Mouse (Mus musculus): Measurements from ENCODE around the gene Oas3. TPM values are rescaled to one million over a fixed set of nuclear protein-coding genes. Genes with fewer than 3 reads are reported as not detected.

Oas3 gene
- polyA plus RNA-seq, 1 experiment from 2014 or later, result 0.08 TPM

DNA sequence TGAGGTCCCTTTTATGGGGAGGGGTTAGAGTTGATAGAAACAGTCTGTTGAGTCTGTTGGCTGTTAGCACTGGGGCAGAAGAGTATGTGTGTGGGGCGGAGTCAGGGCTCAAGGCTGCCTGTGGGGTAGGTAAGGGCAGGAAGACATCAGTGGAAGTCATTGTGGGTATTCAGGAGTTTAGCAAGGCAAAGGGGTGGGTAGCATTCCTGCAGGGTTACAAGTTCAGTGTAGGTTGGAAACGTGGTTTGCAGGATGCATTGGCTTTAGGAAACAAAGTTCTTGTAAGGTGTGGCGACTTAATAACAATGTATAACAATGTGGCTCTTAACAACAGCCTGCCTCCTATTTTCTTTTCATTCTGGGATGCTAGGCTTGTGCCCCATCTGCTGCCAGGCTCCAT, 26.3 kb downstream of the Oas3 start:
- Histone ChIP-seq H3K9ac (no peak overlapping the region), H3K27ac (no peak overlapping the region), H3K4me3 (no peak overlapping the region), H3K9me3 (no peaks in the 10 kb centered on the region), H3K4me2 (replicated peaks) (no peak overlapping the region), H3K36me3 (no peaks in the 10 kb centered on the region), H3K27me3 (0 out of 2 replicates have a peak, but pooled peaks cover 3% of the 10 kb centered on the region), H3K4me1 (no peaks in the 10 kb centered on the region)
- no peak for ATAC-seq (ENCODE audit: insufficient number of reproducible peaks, insufficient read depth, low FRiP score, low TSS enrichment)
- 80% methylated on average over 3 of the region's 3 CpGs for WGBS

DNA sequence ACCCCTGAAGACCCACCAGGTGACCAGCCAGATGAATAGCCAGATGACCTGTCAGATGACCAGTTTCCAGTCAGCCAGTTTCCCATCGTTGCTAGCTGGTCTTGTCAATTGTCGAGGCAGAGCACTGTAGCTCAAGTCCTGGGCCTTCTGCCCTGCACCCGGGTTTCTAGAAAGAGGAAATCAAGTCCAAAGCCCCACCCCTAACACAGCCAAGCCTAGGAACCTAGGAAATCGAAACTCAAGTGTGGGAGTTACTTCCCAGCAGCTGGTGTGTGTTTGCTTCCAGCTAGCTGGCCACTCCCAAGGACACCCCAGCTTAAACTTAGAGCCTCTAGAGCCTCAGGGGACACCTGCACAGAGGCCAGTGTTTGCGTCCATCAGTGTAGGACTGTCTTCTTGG, 27.8 kb downstream of the Oas3 start, which contains the start of gene Oas2:
TSS of gene Oas2 (minus strand) at position 166 of the 400 bp plus-strand sequence.
- Histone ChIP-seq H3K27me3 (0 out of 2 replicates have a peak, but pooled peaks cover 3% of the 10 kb centered on the region), H3K4me1 (no peaks in the 10 kb centered on the region), H3K9me3 (no peaks in the 10 kb centered on the region), H3K4me2 (replicated peaks) (no peak within 1 kb of the TSS), H3K9ac (no peak within 1 kb of the TSS), H3K4me3 (no peak within 1 kb of the TSS), H3K27ac (no peak within 1 kb of the TSS), H3K36me3 (no peaks in the 10 kb centered on the region)
- WGBS, result 66% methylated on average over 5 of the region's 5 CpGs
- no peak for ATAC-seq (ENCODE audit: insufficient number of reproducible peaks, insufficient read depth, low FRiP score, low TSS enrichment)

DNA sequence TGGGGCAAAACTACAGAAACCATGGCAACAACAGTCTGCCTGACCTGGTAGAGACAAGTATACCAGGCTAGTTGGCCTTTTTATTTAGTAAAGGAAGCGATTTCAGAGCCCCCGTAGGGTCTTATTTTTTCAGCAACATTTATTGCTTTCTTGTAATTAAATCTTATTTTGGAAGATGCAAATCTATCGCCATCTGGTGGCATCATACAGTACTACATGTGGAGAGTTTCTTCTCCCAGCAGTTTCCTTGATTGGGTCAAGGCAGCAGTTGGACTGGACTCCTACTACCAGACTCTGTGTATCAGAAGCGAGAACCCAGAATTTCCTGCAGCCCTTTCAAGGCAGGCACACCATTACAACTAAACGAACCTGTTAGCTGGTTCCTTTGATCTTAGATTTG, 31.0 kb downstream of the Oas3 start:
- no peak overlapping the region for H3K4me3 ChIP-seq
- H3K4me1 ChIP-seq, result no peaks in the 10 kb centered on the region
- no peak overlapping the region for H3K27ac ChIP-seq
- no peaks in the 10 kb centered on the region for H3K9me3 ChIP-seq
- 11% methylated on average over 5 of the region's 5 CpGs for WGBS
- H3K27me3 ChIP-seq, result peaks cover 3% of the 10 kb centered on the region; the same call in 1 of the 2 replicates
- no peak overlapping the region for H3K9ac ChIP-seq
- no peak for ATAC-seq (ENCODE audit: insufficient number of reproducible peaks, insufficient read depth, low FRiP score, low TSS enrichment)
- no peaks in the 10 kb centered on the region for H3K36me3 ChIP-seq
- no peak overlapping the region for H3K4me2 ChIP-seq (replicated peaks)

DNA sequence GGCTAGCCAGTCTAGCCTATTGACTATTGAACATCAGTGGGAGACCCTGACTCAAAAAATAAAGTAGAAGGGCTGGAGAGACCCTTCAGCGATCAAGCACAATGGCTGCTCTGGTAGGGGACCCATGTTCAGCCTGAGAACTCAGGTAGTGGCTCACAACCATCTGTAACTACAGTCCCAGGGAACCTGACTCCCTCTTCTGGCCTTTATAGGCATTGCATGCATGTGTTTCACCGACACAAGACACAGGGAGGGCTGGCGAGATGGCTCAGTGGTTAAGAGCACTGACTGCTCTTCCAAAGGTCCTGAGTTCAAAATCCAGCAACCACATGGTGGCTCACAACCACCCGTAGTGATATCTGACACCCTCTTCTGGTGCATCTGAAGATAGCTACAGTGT, 35.3 kb downstream of the Oas3 start:
- Histone ChIP-seq H3K4me1 (no peaks in the 10 kb centered on the region), H3K4me3 (no peak overlapping the region), H3K27ac (no peak overlapping the region), H3K9me3 (no peaks in the 10 kb centered on the region), H3K4me2 (replicated peaks) (no peak overlapping the region), H3K36me3 (no peaks in the 10 kb centered on the region), H3K27me3 (peaks cover 2% of the 10 kb centered on the region; the same call in 1 of the 2 replicates), H3K9ac (no peak overlapping the region)
- 22% methylated on average over 4 of the region's 4 CpGs for WGBS
- ATAC-seq (ENCODE audit: insufficient number of reproducible peaks, insufficient read depth, low FRiP score, low TSS enrichment), result no peak

DNA sequence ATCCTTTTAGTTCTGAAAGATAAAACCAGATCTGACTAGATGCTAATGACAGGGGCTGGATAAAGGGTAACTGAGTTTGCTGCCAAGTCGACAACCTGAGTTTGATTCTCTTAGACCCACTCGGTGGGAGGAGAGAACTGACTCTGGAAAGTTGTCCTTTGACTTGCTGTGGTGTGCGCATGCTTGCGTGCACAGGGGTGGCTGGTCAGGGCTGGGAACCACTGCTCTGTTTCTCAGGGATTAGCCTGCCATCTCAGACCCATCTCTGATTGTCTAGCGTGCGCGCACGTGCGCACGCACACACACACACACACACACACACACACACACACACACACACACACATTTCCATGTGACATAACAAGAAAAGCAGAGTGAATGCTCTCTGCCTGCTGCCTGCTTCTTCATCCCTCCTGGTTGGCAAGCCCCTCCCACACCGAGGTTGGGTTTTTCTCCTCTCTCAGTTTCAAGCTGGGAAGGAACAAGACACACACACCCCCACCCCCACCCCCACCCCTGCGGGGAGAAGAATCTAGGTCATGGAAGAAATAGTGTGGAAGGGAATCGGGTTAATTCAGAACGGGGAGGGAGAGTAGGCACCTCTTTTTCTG, 43.0 kb downstream of the Oas3 start:
- WGBS, result 67% methylated on average over 13 of the region's 14 CpGs
- no peak overlapping the region for H3K4me3 ChIP-seq
- no peaks in the 10 kb centered on the region for H3K9me3 ChIP-seq
- H3K4me1 ChIP-seq, result peaks cover 12% of the 10 kb centered on the region; the same call in 1 of the 2 replicates
- no peak overlapping the region for H3K4me2 ChIP-seq (replicated peaks)
- H3K27me3 ChIP-seq, result peaks cover 9% of the 10 kb centered on the region; the same call in 1 of the 2 replicates
- no peak overlapping the region for H3K27ac ChIP-seq
- no peak for ATAC-seq (ENCODE audit: insufficient number of reproducible peaks, insufficient read depth, low FRiP score, low TSS enrichment)
- no peak overlapping the region for H3K9ac ChIP-seq
- no peaks in the 10 kb centered on the region for H3K36me3 ChIP-seq

DNA sequence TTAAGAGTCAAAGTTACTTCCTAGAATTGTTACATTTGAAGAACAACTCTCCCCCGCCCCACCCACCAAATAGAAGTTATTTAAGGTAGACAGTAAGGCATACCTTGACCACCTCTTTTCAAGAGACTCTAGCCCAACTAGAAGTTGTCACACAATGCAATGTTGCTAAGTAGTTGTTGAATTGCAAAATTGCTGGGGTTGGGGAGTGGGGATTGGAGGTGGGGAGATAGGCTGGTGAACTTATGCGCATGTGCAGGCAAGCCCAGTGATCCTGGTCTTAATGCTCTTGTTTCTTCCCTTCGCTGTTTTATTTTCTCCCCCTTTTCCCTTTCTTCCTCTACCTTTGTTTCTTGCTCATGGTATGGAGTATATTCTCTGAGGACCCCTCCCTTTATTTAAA, 43.8 kb downstream of the Oas3 start:
- no peak overlapping the region for H3K9ac ChIP-seq
- no peak for ATAC-seq (ENCODE audit: insufficient number of reproducible peaks, insufficient read depth, low FRiP score, low TSS enrichment)
- H3K4me1 ChIP-seq, result peaks cover 12% of the 10 kb centered on the region; the same call in 1 of the 2 replicates
- no peak overlapping the region for H3K4me3 ChIP-seq
- H3K27me3 ChIP-seq, result peaks cover 9% of the 10 kb centered on the region; the same call in 1 of the 2 replicates
- no peaks in the 10 kb centered on the region for H3K36me3 ChIP-seq
- H3K4me2 ChIP-seq (replicated peaks), result no peak overlapping the region
- H3K27ac ChIP-seq, result no peak overlapping the region
- H3K9me3 ChIP-seq, result no peaks in the 10 kb centered on the region
- WGBS, result 92% methylated on average over 3 of the region's 3 CpGs

DNA sequence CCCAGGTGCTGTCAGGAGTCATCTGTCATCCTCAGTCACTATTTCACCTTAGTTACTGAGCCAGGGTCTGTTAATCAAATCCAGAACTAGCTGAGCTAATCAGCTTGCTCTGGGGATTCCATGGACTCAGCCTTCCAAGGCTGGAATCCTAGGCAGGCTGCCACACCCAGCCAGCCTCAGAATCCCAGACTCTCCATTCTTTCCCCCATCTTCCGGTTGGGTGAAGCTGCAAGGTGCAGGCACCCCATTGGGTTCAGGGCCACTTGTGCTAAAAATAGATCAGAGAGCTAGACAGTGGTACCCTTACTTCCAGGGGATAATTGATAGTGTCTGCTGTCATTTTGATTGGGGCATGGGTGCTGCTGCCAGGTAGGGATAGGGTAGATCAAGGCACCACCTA, 44.7 kb downstream of the Oas3 start:
- WGBS, result 65% methylated on average over 1 of the region's 1 CpGs
- Histone ChIP-seq H3K9me3 (no peaks in the 10 kb centered on the region), H3K36me3 (no peaks in the 10 kb centered on the region), H3K27ac (no peak overlapping the region), H3K27me3 (peaks cover 9% of the 10 kb centered on the region; the same call in 1 of the 2 replicates), H3K9ac (no peak overlapping the region), H3K4me3 (no peak overlapping the region), H3K4me1 (peaks cover 12% of the 10 kb centered on the region; the same call in 1 of the 2 replicates), H3K4me2 (replicated peaks) (no peak overlapping the region)
- ATAC-seq (ENCODE audit: insufficient number of reproducible peaks, insufficient read depth, low FRiP score, low TSS enrichment), result no peak

DNA sequence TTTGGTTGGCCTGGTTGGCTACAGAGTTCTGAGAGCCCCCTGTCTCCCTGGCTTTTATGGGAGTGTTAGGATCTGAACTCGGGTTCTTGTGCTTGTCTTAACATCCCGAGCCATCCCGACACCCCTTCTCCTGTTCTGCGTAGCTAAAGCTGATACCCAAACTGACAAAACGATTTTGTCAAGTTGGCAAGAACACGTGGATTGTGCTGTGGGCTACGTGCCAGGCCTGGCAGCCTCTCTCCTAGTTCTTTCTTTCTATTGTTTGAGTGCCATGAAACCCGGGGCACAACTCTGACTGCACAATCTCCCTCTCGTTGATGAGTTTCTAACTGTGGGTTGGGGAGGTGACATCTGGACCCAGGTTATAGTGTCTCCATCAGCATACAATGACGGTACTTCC, 48.1 kb downstream of the Oas3 start:
- H3K9ac ChIP-seq, result no peak overlapping the region
- 80% methylated on average over 10 of the region's 10 CpGs for WGBS
- H3K4me1 ChIP-seq, result peaks cover 9% of the 10 kb centered on the region; the same call in 1 of the 2 replicates
- no peak overlapping the region for H3K4me2 ChIP-seq (replicated peaks)
- no peak overlapping the region for H3K4me3 ChIP-seq
- no peaks in the 10 kb centered on the region for H3K36me3 ChIP-seq
- no peak overlapping the region for H3K27ac ChIP-seq
- H3K9me3 ChIP-seq, result no peaks in the 10 kb centered on the region
- no peak for ATAC-seq (ENCODE audit: insufficient number of reproducible peaks, insufficient read depth, low FRiP score, low TSS enrichment)
- peaks cover 5% of the 10 kb centered on the region; the same call in 1 of the 2 replicates for H3K27me3 ChIP-seq

DNA sequence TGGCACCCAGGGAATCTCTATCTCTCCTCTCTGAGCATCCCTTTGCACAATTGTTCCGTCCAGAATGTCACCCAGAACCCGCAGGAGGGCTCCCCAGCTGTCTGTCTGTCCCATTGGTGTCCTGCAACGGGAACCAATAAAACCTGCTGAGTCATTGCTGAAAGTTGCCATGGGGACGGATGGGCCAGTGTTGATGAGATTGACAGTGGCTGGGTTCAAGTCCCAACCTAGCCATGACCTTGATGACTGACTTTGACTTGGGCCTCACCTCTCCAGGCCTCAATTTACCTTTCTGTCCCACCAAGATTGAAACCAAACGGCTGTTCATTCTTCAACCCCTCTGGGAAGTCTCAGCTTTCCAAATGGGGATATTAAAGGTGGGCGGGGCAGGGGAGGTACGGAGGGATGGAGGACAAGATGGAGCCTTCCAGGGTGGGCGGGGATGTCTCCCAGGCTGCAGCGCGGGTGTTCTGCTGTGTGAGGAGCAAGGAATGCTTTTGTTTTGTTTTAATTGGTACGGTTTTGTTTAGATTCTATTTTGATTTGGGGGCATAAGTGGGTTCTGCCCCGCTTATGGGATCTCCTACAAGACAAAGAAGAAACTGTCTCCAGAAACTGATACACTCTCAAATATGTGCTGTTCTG, 51.5 kb downstream of the Oas3 start:
- H3K9ac ChIP-seq, result no peak overlapping the region
- ATAC-seq (ENCODE audit: insufficient number of reproducible peaks, insufficient read depth, low FRiP score, low TSS enrichment), result no peak
- no peak overlapping the region for H3K27ac ChIP-seq
- H3K27me3 ChIP-seq, result peaks cover 3% of the 10 kb centered on the region; the same call in 1 of the 2 replicates
- 57% methylated on average over 12 of the region's 12 CpGs for WGBS
- no peaks in the 10 kb centered on the region for H3K4me1 ChIP-seq
- H3K36me3 ChIP-seq, result no peaks in the 10 kb centered on the region
- H3K9me3 ChIP-seq, result peaks cover 4% of the 10 kb centered on the region; the same call in 1 of the 2 replicates
- H3K4me3 ChIP-seq, result no peak overlapping the region
- H3K4me2 ChIP-seq (replicated peaks), result no peak overlapping the region

DNA sequence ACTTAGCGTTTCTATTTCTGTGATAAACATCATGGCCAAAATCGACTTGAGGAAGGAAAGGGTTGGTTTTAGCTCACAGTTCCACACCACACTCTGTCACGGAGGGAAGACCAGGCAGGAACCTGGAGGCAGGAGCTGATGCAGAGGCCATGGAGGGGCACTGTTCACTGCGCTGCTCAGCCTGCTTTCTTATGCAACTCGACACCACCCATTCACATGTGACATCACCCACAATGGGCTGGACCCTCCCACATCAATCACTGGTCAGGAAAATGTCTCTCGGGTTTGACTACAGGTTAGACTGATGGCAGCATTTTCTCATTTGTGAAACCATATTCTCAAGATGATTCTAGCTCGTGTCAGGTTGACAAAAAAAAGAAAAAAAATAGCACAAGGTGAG, 56.5 kb downstream of the Oas3 start:
- Histone ChIP-seq H3K4me3 (no peak overlapping the region), H3K9me3 (peaks cover 7% of the 10 kb centered on the region), H3K9ac (no peak overlapping the region), H3K27ac (no peak overlapping the region), H3K27me3 (no peaks in the 10 kb centered on the region; the same call in 1 of the 2 replicates), H3K4me1 (0 out of 2 replicates have a peak, but pooled peaks cover 5% of the 10 kb centered on the region), H3K36me3 (no peaks in the 10 kb centered on the region), H3K4me2 (replicated peaks) (no peak overlapping the region)
- WGBS, result 60% methylated on average over 7 of the region's 7 CpGs
- no peak for ATAC-seq (ENCODE audit: insufficient number of reproducible peaks, insufficient read depth, low FRiP score, low TSS enrichment)

DNA sequence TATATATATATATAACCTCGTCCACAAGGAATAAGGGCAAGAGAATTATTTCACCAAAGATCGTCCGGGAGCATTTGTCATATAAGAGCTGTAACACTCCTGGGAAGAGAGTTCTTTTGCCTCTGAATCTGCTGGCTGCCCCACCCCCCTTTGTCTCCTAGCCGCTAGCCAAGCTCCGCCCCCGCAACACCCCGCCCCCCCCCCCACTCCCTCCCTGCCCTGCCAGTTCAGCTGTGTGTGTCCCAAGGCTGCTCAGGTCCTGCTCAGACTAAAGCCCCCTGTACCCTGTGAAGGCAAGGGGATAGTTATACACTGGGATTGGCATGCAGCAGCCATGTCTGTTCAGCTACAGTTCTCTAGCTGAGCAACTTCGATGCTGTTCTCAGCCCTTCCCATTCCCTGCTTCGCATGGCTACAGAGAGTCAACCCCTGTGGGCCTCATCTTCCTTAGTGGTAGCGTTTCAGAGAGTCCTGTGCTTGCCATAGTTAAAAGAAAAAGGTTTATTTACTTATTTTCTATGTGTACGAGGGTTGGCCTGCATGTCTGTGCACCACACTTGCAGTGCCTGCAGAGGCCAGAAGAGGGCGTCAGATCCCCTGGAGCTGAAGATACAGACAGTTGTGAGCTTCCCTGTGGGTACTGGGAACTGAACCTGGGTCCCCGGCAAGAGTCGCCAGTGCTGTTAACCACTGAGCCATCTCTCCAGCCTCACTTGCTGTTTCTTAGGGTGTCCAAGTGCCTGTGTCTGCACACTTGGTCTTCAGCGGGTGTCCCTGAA, 58.7 kb downstream of the Oas3 start:
- Histone ChIP-seq H3K4me3 (no peak overlapping the region), H3K36me3 (no peaks in the 10 kb centered on the region), H3K4me2 (replicated peaks) (no peak overlapping the region), H3K4me1 (0 out of 2 replicates have a peak, but pooled peaks cover 5% of the 10 kb centered on the region), H3K9me3 (peaks cover 7% of the 10 kb centered on the region), H3K27ac (no peak overlapping the region), H3K9ac (no peak overlapping the region), H3K27me3 (peaks cover 16% of the 10 kb centered on the region)
- no peak for ATAC-seq (ENCODE audit: insufficient number of reproducible peaks, insufficient read depth, low FRiP score, low TSS enrichment)
- WGBS, result 50% methylated on average over 15 of the region's 15 CpGs

All from embryonic facial prominence, embryonic 12.5 days (tissue).